Mouse (Mus musculus) heart, adult 2 months (tissue): ENCODE results near the gene Mtus2. TPM values are rescaled to one million over a fixed set of nuclear protein-coding genes. Genes with fewer than 3 reads are reported as not detected.

Experiments
- DNase-seq, 2 experiments: peaks; one replicate each; pipeline ENCODE4 v3.0.0; 2021
- H3K27ac ChIP-seq: fragments of 200-600 bp; 2 replicates; pipeline ENCODE4 v1.8.1; 2022
- H3K27me3 ChIP-seq: fragments of 200-500 bp; 2 replicates; pipeline ENCODE4 v1.6.1; 2012; ENCODE audit warnings: mild to moderate bottlenecking, low read length, inconsistent platforms, mixed read lengths; ENCODE audit not compliant: control insufficient read depth, insufficient read depth
- H3K36me3 ChIP-seq: fragments of 200-500 bp; 2 replicates; pipeline ENCODE4 v1.6.1; 2012; ENCODE audit warnings: low read length, inconsistent platforms; ENCODE audit not compliant: control insufficient read depth, insufficient read depth
- H3K4me1 ChIP-seq: fragments of 200-500 bp; 2 replicates; pipeline ENCODE4 v1.6.1; 2011; ENCODE audit warnings: low read length; ENCODE audit not compliant: control insufficient read depth, insufficient read depth
- H3K4me3 ChIP-seq: fragments of 200-600 bp; 2 replicates; pipeline ENCODE4 v1.8.1; 2022
- H3K79me2 ChIP-seq: fragments of 200-500 bp; replicated peaks from 2 replicates; pipeline ENCODE4 v1.6.1; 2012; ENCODE audit warnings: mild to moderate bottlenecking, inconsistent platforms, low read length, moderate library complexity, mixed read lengths; ENCODE audit not compliant: control insufficient read depth, insufficient read depth
- H3K9ac ChIP-seq: fragments of 200-500 bp; 2 replicates; pipeline ENCODE4 v1.6.1; 2012; ENCODE audit warnings: low read depth, mild to moderate bottlenecking, control low read depth, inconsistent platforms, low read length, mixed read lengths
- CTCF ChIP-seq: fragments of 200-600 bp; IDR thresholded peaks from 2 replicates; pipeline ENCODE4 v1.8.1; 2022; ENCODE audit warnings: antibody characterized with exemption, mild to moderate bottlenecking, moderate library complexity
- EP300 ChIP-seq: fragments of 200-500 bp; IDR thresholded peaks from 2 replicates; pipeline ENCODE4 v1.6.1; 2011; ENCODE audit warnings: low read depth, low read length, control low read depth; ENCODE audit not compliant: insufficient read depth
- POLR2A ChIP-seq: fragments of 200-500 bp; IDR thresholded peaks from 2 replicates; pipeline ENCODE4 v1.6.1; 2011; ENCODE audit warnings: mild to moderate bottlenecking, low read depth, low read length, control low read depth; ENCODE audit not compliant: insufficient read depth
- WGBS: fragments of 180-500 bp; shearing (Covaris S2); methylation state at CpG from one replicate; pipeline ENCODE4 v1.1.7; 2018; 5-methylcytosine and 5-hydroxymethylcytosine counted together
- intact Hi-C: fragments of 180-260 bp; cut with DNase I; formaldehyde crosslinking; loops from one replicate; pipeline ENCODE4 v1.15.1; 2025
- long read RNA-seq: library from polyadenylated mRNA; stranded (forward); transcript quantifications from one replicate; pipeline ENCODE4 v2.0.0, GENCODE M21; 2021
- polyA plus RNA-seq: library from polyadenylated mRNA; depleted of rRNA; stranded (reverse); fragments of >200 nt; gene quantifications from 2 replicates; pipeline ENCODE4 v1.2.3, GENCODE M21; 2012; rRNA removed
- total RNA-seq, 2 experiments: library from RNA; stranded (reverse); gene quantifications; 2 replicates each; pipeline ENCODE4 v1.2.3; 2021

The Mtus2 gene
- total RNA-seq (100 to 1,000 TPM in 1 of 2 experiments, 10 to 100 TPM in 1; 96.9 to 109 TPM), polyA plus RNA-seq (53.5 and 82.6 TPM in 2 replicates)
- long read RNA-seq, transcript Mtus2-205 (9 exons, 1,792 nt), result major isoform, 116 of 142 reads
- long read RNA-seq, partial matches to known transcripts, result 3 of 142 reads
- long read RNA-seq, other reads (novel, unspliced or antisense), result 18 of 142 reads

- Histone ChIP-seq H3K4me3 (peak within 1 kb of the TSS; percentile 53), H3K4me1 (peaks cover 1% of the 10 kb centered on the region), H3K36me3 (no peaks in the 10 kb centered on the region), H3K27me3 (peaks cover 4% of the 10 kb centered on the region; the same call in 1 of the 2 replicates), H3K27ac (peak within 1 kb of the TSS; percentile 9; the same call in 1 of the 2 replicates), H3K9ac (peak within 1 kb of the TSS; percentile 56), H3K79me2 (no peaks in the 10 kb centered on the region)
- WGBS, result under 1% methylated on average over 55 of the region's 55 CpGs
- DNase-seq, result peak; percentile 76 to 86
- no peak for TF ChIP-seq EP300
- peak; percentile 99; the same call in 1 of the 2 replicates for TF ChIP-seq CTCF
- no peak for TF ChIP-seq POLR2A
- intact Hi-C loops, result loop anchor here (2.0 kb wide), 1 partner anchor 284 kb away; no protein-coding TSS in a partner anchor
These were observed at the start of gene Mtus2 for GRCm38 (mm10) chr5:147956821-147957564. Mtus2 (plus strand) TSS chr5:147957320.

- no peaks in the 10 kb centered on the region for H3K36me3 ChIP-seq
- intact Hi-C loops, result loop anchor here (5.0 kb wide), 1 partner anchor 41 kb away; no protein-coding TSS in a partner anchor
- TF ChIP-seq POLR2A (no peak), EP300 (no peak), CTCF (no peak)
- 91% methylated on average over 8 of the region's 8 CpGs for WGBS
- no peak overlapping the region for H3K4me3 ChIP-seq
- H3K9ac ChIP-seq, result no peak overlapping the region
- H3K27me3 ChIP-seq, result no peaks in the 10 kb centered on the region; the same call in 1 of the 2 replicates
- no peak overlapping the region for H3K27ac ChIP-seq
- H3K4me1 ChIP-seq, result no peaks in the 10 kb centered on the region
- H3K79me2 ChIP-seq, result no peaks in the 10 kb centered on the region
- no peak for DNase-seq
These were observed 49.3 kb upstream of the Mtus2 start for GRCm38 (mm10) chr5:147907851-147908250.

DNA sequence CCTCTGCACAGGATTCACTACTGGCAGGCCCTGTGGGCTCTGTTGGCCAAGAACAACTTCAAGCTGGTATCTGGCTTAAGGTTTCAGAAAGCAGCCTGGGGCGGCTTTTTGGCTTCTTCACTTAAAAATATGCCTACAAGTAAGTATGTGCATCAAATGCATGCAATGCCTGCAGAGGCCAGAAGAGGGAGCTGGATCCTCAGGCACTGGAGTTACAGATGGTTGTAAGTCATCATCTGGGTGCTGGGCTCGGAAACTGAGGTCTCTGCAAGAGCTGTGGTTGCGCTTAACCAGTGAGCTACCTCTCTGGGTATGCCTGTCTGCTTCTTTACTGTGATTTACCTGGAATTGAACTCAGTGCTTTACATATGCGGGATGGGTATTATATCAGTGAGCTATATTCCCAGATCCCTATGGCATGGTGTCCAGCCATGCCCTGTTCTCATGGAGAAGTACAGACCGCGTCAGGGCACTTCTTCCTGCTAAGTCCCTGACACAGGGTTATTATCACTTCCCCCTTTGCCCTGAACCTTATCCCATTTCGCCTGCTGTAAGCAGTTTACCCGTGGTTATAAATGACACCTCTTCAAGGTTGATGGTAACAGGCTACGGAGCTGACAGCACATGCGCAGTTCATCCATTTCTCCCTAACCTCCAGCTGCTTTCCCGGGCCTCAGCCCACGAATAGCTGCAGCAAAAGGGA lies 46.2 kb upstream of the Mtus2 start:
- no peak for DNase-seq

GRCm38 (mm10) chr5:147911744-147912143 lies 45.4 kb upstream of the Mtus2 start:
- 63% methylated on average over 5 of the region's 5 CpGs for WGBS
- DNase-seq, result peak in 1 of 2 experiments; percentile 67
- no peak overlapping the region for H3K4me3 ChIP-seq
- no peaks in the 10 kb centered on the region for H3K36me3 ChIP-seq
- H3K27ac ChIP-seq, result no peak overlapping the region
- no peaks in the 10 kb centered on the region; the same call in 1 of the 2 replicates for H3K27me3 ChIP-seq
- no peaks in the 10 kb centered on the region for H3K79me2 ChIP-seq
- peak; percentile 85; the same call in 1 of the 2 replicates for TF ChIP-seq EP300
- no peak for TF ChIP-seq CTCF
- intact Hi-C loops, result no loop called here
- H3K9ac ChIP-seq, result no peak overlapping the region
- no peaks in the 10 kb centered on the region for H3K4me1 ChIP-seq

More for the DNA sequence above, 46.2 kb upstream of the Mtus2 start:
- H3K4me1 ChIP-seq, result no peaks in the 10 kb centered on the region
- no peak overlapping the region for H3K9ac ChIP-seq
- 76% methylated on average over 12 of the region's 12 CpGs for whole genome bisulfite sequencing
- intact Hi-C loops, result no loop called here
- no peaks in the 10 kb centered on the region for H3K36me3 ChIP-seq
- no peaks in the 10 kb centered on the region for H3K79me2 ChIP-seq
- no peaks in the 10 kb centered on the region; the same call in 1 of the 2 replicates for H3K27me3 ChIP-seq
- H3K4me3 ChIP-seq, result no peak overlapping the region
- no peak overlapping the region; the same call in 1 of the 2 replicates for H3K27ac ChIP-seq
- no peak for TF ChIP-seq POLR2A
- peak; percentile 47 for TF ChIP-seq CTCF

- WGBS, result 35% methylated on average over 14 of the region's 14 CpGs
- H3K4me3 ChIP-seq, result no peak overlapping the region
- H3K79me2 ChIP-seq, result no peaks in the 10 kb centered on the region
- H3K27me3 ChIP-seq, result no peaks in the 10 kb centered on the region; the same call in 1 of the 2 replicates
- TF ChIP-seq POLR2A (no peak), EP300 (no peak), CTCF (no peak)
- H3K36me3 ChIP-seq, result no peaks in the 10 kb centered on the region
- intact Hi-C loops, result no loop called here
- DNase-seq, result peak in 1 of 2 experiments; percentile 18
- no peaks in the 10 kb centered on the region for H3K4me1 ChIP-seq
- H3K9ac ChIP-seq, result no peak overlapping the region
- H3K27ac ChIP-seq, result no peak overlapping the region
These were observed 43.8 kb upstream of the Mtus2 start for GRCm38 (mm10) chr5:147913241-147913842.
